ENCODE assay signal across 7 mouse cellular contexts in genomic region chr16:3349382-3349781, GRCm38 (mm10).
DNase-seq lines count a peak whose midpoint lies in the region.
"Not testable (repeated sequence)": the region's sequence is repeated elsewhere in the genome, so short reads cannot be mapped to it uniquely, and the experiment has no call there.

No protein-coding gene starts in this region.

- DNase-seq in cerebellum, postnatal 14 days, result peak; percentile 1 to 2
- DNase-seq in gastrocnemius, postnatal 14 days, result peak; percentile 3
- peak; percentile 5 for DNase-seq in heart, postnatal 4 days
- DNase-seq in lung, postnatal 10 days, result peak; percentile 2
- peak; percentile 4 for DNase-seq in right cerebral cortex, postnatal 14 days
- DNase-seq in testis, postnatal 10 days (ENCODE audit: low spot score), result peak; percentile 49
- DNase-seq in thymus, postnatal 4 days, result peak; percentile 8

- intact Hi-C loops in gastrocnemius, postnatal 14 days (cut with DNase I; ENCODE audit: low total_unique reads), result not testable (repeated sequence)

Comparison
In these comparisons a context has a peak if more than half of its experiments do, and no peak if none do; other contexts are left out.
1. Peak in every context shown above with its lines: DNase-seq.